Mouse (Mus musculus) lung, postnatal 0 days (tissue): ENCODE measurements around the gene Slc38a1.

Experiments
- CTCF ChIP-seq: IDR thresholded peaks from 2 replicates; pipeline ENCODE4 v1.5.1; 2016; ENCODE audit warnings: antibody characterized with exemption, mild to moderate bottlenecking
- EP300 ChIP-seq: IDR thresholded peaks from 2 replicates; pipeline ENCODE4 v1.6.1; 2016; ENCODE audit warnings: antibody characterized with exemption, mild to moderate bottlenecking, control low read depth

GRCm38 (mm10) chr15:96660590-96661141 lies 18.0 kb upstream of the Slc38a1 start:
- TF ChIP-seq CTCF: no peak
- no peak for TF ChIP-seq EP300
